Mouse (Mus musculus): ENCODE measurements around the gene Rbpj. TPM values are rescaled to one million over a fixed set of nuclear protein-coding genes. Genes with fewer than 3 reads are reported as not detected.

The Rbpj gene
- polyA plus RNA-seq, 1 experiment from 2014 or later = 38.8 TPM

DNA sequence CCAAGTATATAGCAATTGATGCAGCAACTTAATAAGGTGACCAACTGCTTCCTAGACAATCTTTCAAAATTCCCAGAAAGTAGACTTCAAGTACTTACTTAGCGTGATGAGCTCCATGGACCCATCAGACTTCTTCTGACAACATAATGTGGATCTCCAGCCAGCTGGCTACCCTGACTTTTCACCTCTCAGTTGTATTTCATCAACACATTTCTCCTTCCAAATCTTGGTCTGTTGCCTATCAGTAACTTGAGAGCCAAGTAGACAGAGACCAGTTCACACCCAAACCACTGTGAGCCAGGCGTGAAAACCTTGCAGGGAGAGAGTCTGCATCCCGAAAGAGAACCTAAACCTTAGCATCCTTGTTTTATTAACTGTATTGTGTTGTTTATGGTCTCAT, 26.3 kb upstream of the Rbpj start:
- no peak for DNase-seq (ENCODE audit: low spot score)
- WGBS = 93% methylated on average over 3 of the region's 3 CpGs
- H3K36me3 ChIP-seq (replicated peaks; ENCODE audit: control insufficient read depth, insufficient read depth) = no peaks in the 10 kb centered on the region
- H3K27ac ChIP-seq = no peak overlapping the region
- H3K4me1 ChIP-seq (replicated peaks; ENCODE audit: control insufficient read depth, insufficient read depth, low read length) = no peaks in the 10 kb centered on the region
- H3K9me3 ChIP-seq (ENCODE audit: control insufficient read depth, low read length) = no peaks in the 10 kb centered on the region
- H3K4me2 ChIP-seq (replicated peaks) = no peak overlapping the region
- no peaks in the 10 kb centered on the region for H3K27me3 ChIP-seq (ENCODE audit: control insufficient read depth, insufficient read depth, low read length)
- no peak overlapping the region for H3K4me3 ChIP-seq (replicated peaks; ENCODE audit: low read length)
- H3K9ac ChIP-seq = no peak overlapping the region
- no peak for ATAC-seq (ENCODE audit: low FRiP score)

DNA sequence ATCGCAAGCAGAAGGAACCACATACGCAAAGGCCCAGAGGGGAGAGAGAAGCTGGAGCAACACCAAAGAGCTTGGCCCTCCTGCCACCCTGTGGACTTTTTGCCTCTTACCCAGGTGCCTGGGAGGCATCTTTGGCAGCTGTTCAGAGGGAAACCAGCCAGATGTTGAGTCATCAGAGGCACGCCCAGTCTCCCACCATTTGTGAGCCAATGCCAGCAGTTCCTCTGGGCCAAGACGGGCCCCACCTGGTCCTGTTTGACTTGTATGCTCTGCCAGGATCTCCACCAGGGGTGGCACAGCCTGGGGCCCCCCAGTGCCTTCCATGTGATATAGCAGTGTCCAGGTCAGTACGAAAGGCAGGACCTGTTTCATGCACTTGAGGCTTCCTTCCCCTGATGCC, 21.9 kb upstream of the Rbpj start:
- no peak overlapping the region for H3K4me2 ChIP-seq (replicated peaks)
- no peaks in the 10 kb centered on the region for H3K36me3 ChIP-seq (replicated peaks; ENCODE audit: control insufficient read depth, insufficient read depth)
- H3K9ac ChIP-seq = no peak overlapping the region
- H3K27ac ChIP-seq = no peak overlapping the region
- no peaks in the 10 kb centered on the region for H3K4me1 ChIP-seq (replicated peaks; ENCODE audit: control insufficient read depth, insufficient read depth, low read length)
- no peak overlapping the region for H3K4me3 ChIP-seq (replicated peaks; ENCODE audit: low read length)
- DNase-seq (ENCODE audit: low spot score) (no peak), ATAC-seq (ENCODE audit: low FRiP score) (no peak)
- no peaks in the 10 kb centered on the region for H3K27me3 ChIP-seq (ENCODE audit: control insufficient read depth, insufficient read depth, low read length)
- 90% methylated on average over 5 of the region's 5 CpGs for WGBS
- no peaks in the 10 kb centered on the region for H3K9me3 ChIP-seq (ENCODE audit: control insufficient read depth, low read length)

DNA sequence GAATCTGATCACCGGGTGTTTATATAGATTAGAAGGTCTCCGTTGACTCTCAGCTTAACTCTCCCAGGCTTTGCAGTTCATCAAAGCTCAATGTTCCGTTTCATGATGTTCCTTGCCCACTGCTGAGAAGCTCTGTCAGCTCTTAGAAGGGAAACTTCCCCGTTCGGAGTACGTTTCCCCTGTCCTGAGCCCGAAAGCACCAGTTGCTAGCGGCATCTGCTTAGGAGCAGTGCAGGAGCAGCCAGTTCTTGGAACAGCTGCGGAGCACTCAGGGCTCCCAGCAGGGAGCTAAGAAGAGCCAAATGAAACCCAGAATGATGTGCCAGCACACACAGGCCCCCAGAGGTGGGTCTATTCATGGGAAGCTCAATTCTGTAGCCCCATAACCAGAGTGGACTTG, 15.0 kb upstream of the Rbpj start:
- H3K9me3 ChIP-seq (ENCODE audit: control insufficient read depth, low read length) = no peaks in the 10 kb centered on the region
- H3K36me3 ChIP-seq (replicated peaks; ENCODE audit: control insufficient read depth, insufficient read depth) = no peaks in the 10 kb centered on the region
- H3K4me3 ChIP-seq (replicated peaks; ENCODE audit: low read length) = no peak overlapping the region
- H3K4me2 ChIP-seq (replicated peaks) = no peak overlapping the region
- H3K27me3 ChIP-seq (ENCODE audit: control insufficient read depth, insufficient read depth, low read length) = no peaks in the 10 kb centered on the region
- ATAC-seq (ENCODE audit: low FRiP score) = no peak
- H3K4me1 ChIP-seq (replicated peaks; ENCODE audit: control insufficient read depth, insufficient read depth, low read length) = no peaks in the 10 kb centered on the region
- no peak overlapping the region for H3K27ac ChIP-seq
- H3K9ac ChIP-seq = no peak overlapping the region
- DNase-seq (ENCODE audit: low spot score) = no peak
- 66% methylated on average over 9 of the region's 9 CpGs for WGBS

DNA sequence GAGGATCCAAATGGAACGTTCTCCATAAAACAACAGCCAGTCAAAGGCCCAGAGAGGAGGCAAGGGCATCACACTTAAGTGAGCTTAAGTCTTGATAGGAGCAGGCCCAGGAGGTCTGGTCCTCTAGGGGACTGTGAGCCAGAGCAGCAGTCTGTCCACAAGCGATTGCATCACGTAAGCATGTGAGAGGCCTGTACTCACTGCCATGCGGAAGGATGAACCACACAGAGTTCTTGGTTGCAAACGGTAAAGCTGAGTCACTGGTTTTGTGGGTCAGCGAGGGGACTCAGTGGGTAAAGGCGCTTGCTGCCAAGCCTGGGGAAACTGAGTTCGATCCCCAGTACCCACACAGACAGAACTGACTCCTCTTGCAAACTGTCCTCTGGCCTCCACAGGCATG, 14.1 kb upstream of the Rbpj start:
- Histone ChIP-seq H3K9ac (no peak overlapping the region), H3K36me3 (replicated peaks; ENCODE audit: control insufficient read depth, insufficient read depth) (no peaks in the 10 kb centered on the region), H3K27me3 (ENCODE audit: control insufficient read depth, insufficient read depth, low read length) (no peaks in the 10 kb centered on the region), H3K27ac (no peak overlapping the region), H3K4me1 (replicated peaks; ENCODE audit: control insufficient read depth, insufficient read depth, low read length) (no peaks in the 10 kb centered on the region), H3K9me3 (ENCODE audit: control insufficient read depth, low read length) (no peaks in the 10 kb centered on the region), H3K4me3 (replicated peaks; ENCODE audit: low read length) (no peak overlapping the region), H3K4me2 (replicated peaks) (no peak overlapping the region)
- ATAC-seq (ENCODE audit: low FRiP score) = no peak
- WGBS = 95% methylated on average over 8 of the region's 8 CpGs
- no peak for DNase-seq (ENCODE audit: low spot score)

DNA sequence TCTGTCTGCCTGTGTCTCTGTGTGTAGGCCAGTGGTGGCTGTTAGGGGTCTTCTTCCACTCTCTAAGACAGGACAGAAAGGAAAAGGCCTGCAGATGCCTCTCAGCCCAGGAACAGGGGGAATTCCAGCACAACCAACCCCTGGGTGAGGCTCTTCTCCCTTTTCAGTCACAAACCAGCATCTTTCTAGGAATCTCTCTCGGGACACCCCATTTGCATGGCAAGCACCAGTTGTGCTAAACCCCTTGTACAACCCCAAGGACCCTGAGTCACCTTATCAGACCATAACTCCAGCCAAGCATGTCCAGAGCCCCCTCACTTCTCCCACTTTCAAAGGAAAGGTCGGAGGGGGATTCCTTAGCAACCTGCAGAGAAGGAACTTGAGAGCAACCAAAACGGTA, 13.0 kb upstream of the Rbpj start:
- Histone ChIP-seq H3K4me1 (replicated peaks; ENCODE audit: control insufficient read depth, insufficient read depth, low read length) (no peaks in the 10 kb centered on the region), H3K4me2 (replicated peaks) (no peak overlapping the region), H3K9me3 (ENCODE audit: control insufficient read depth, low read length) (no peaks in the 10 kb centered on the region), H3K27ac (no peak overlapping the region), H3K9ac (no peak overlapping the region), H3K4me3 (replicated peaks; ENCODE audit: low read length) (no peak overlapping the region), H3K36me3 (replicated peaks; ENCODE audit: control insufficient read depth, insufficient read depth) (no peaks in the 10 kb centered on the region), H3K27me3 (ENCODE audit: control insufficient read depth, insufficient read depth, low read length) (no peaks in the 10 kb centered on the region)
- 63% methylated on average over 3 of the region's 3 CpGs for WGBS
- no peak for ATAC-seq (ENCODE audit: low FRiP score)
- no peak for DNase-seq (ENCODE audit: low spot score)

DNA sequence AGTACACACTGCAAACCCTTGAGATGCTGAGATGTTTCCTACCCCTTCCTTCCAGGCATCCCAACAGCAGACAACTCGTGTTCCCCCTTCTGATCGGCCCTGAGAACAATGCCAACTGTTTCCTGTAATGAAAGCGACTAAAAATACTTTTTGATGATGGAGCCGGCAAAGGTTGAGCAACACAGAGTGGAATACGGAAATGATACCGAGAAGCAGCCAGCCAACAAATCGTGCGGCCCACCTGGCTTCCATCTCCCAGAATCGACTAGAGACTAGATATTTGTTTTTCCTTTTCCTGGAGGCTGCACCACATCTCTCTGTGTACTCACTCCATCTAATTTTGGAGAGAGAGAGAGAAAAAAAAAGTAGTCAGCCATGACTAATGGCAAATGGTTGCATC, 11.2 kb upstream of the Rbpj start:
- H3K4me3 ChIP-seq (replicated peaks; ENCODE audit: low read length) = no peak overlapping the region
- H3K27me3 ChIP-seq (ENCODE audit: control insufficient read depth, insufficient read depth, low read length) = no peaks in the 10 kb centered on the region
- no peaks in the 10 kb centered on the region for H3K4me1 ChIP-seq (replicated peaks; ENCODE audit: control insufficient read depth, insufficient read depth, low read length)
- WGBS = 87% methylated on average over 9 of the region's 9 CpGs
- H3K9ac ChIP-seq = no peak overlapping the region
- DNase-seq (ENCODE audit: low spot score) (no peak), ATAC-seq (ENCODE audit: low FRiP score) (no peak)
- H3K27ac ChIP-seq = no peak overlapping the region
- H3K36me3 ChIP-seq (replicated peaks; ENCODE audit: control insufficient read depth, insufficient read depth) = no peaks in the 10 kb centered on the region
- no peak overlapping the region for H3K4me2 ChIP-seq (replicated peaks)
- no peaks in the 10 kb centered on the region for H3K9me3 ChIP-seq (ENCODE audit: control insufficient read depth, low read length)

DNA sequence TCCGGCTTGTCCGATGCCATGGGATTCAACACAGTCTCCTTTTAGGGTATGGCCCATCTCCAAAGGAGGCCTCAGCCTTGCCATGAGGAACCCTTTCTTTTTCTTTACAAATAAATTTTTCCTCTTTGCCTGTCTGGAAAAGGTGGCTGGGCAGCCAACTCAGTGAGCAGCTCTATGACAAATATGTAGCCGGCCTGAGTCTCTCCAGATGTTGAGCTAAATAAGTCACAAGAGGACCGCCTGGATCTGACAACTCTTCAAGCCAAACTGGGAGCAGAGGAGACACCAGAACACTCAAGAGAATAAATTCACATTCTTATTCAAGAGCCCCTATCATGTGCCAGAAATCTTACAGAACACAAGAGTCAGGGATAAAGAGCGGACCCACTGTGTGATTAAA, 10.5 kb upstream of the Rbpj start:
- H3K9me3 ChIP-seq (ENCODE audit: control insufficient read depth, low read length) = no peaks in the 10 kb centered on the region
- no peaks in the 10 kb centered on the region for H3K4me1 ChIP-seq (replicated peaks; ENCODE audit: control insufficient read depth, insufficient read depth, low read length)
- 95% methylated on average over 5 of the region's 5 CpGs for WGBS
- H3K36me3 ChIP-seq (replicated peaks; ENCODE audit: control insufficient read depth, insufficient read depth) = no peaks in the 10 kb centered on the region
- no peak overlapping the region for H3K27ac ChIP-seq
- no peak for DNase-seq (ENCODE audit: low spot score)
- no peak overlapping the region for H3K9ac ChIP-seq
- ATAC-seq (ENCODE audit: low FRiP score) = no peak
- no peaks in the 10 kb centered on the region for H3K27me3 ChIP-seq (ENCODE audit: control insufficient read depth, insufficient read depth, low read length)
- no peak overlapping the region for H3K4me3 ChIP-seq (replicated peaks; ENCODE audit: low read length)
- H3K4me2 ChIP-seq (replicated peaks) = no peak overlapping the region

DNA sequence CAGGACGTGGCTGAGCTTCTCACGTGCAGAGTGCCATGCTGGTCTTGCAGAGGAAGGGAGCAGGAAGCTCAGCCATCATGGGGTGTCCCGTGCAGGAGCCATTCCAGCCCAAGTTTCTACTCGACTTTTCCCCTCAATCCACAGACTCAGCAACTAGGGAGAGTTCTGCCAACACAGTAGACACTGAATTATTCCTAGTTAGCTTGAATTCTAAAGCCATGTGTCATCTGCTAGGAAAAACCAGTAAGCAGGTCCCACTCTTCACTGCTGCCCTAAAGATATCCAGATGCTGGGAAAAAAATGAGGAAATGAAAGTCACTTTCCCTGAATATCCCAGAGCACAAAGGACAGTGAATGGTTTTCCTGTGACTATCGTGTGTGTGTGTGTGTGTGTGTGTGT, 5.8 kb upstream of the Rbpj start:
- Histone ChIP-seq H3K4me3 (replicated peaks; ENCODE audit: low read length) (no peak overlapping the region), H3K4me1 (replicated peaks; ENCODE audit: control insufficient read depth, insufficient read depth, low read length) (no peaks in the 10 kb centered on the region), H3K27me3 (ENCODE audit: control insufficient read depth, insufficient read depth, low read length) (no peaks in the 10 kb centered on the region), H3K36me3 (replicated peaks; ENCODE audit: control insufficient read depth, insufficient read depth) (no peaks in the 10 kb centered on the region), H3K4me2 (replicated peaks) (no peak overlapping the region), H3K9me3 (ENCODE audit: control insufficient read depth, low read length) (no peaks in the 10 kb centered on the region), H3K9ac (no peak overlapping the region), H3K27ac (no peak overlapping the region)
- ATAC-seq (ENCODE audit: low FRiP score) (no peak), DNase-seq (ENCODE audit: low spot score) (no peak)
- WGBS = 88% methylated on average over 5 of the region's 5 CpGs

DNA sequence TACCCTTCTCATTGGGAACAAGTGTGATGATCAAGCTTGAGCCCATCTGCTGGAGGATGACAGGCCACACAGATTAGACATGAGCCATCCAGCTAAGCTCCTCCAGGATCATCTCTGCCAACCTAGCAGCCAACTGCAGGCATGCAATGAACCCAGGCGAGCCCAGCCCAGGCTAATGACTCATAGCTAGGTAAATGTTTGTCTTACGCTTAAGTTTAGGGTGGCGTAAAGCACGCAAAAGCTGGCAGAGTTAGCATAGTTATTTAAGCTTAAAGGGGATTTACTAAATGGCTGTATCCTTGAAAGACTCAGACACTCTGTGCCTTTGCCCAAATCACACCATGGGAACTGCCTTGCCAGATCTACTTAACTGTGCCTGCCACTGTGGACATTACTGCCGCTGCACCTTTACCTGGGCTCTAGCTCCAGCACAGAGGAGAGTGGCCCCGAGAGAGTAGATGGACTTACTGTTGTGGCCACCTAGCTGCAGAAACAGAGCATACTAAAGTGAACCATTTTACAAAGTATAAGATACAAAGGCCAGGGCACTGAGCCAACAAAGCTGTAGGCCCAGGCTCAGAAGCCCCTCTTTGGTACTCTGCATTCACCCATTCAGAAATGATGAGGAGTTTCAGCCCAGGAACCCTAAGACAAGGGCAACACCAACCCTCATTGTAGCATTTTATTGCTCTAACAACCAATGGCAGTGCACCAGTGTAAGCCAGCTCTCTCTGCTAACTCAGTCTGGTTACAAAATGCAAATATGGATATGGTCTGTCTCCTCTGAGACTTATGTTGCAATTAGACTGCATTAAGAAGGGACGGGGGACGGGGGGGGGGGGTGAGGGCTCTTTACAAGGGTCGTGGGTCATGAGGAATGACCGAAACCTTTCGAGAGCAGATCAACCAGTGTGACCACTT, 2.6 kb upstream of the Rbpj start:
- DNase-seq (ENCODE audit: low spot score) (no peak), ATAC-seq (ENCODE audit: low FRiP score) (no peak)
- Histone ChIP-seq H3K27ac (no peak overlapping the region), H3K9me3 (ENCODE audit: control insufficient read depth, low read length) (no peaks in the 10 kb centered on the region), H3K4me1 (replicated peaks; ENCODE audit: control insufficient read depth, insufficient read depth, low read length) (no peaks in the 10 kb centered on the region), H3K4me2 (replicated peaks) (no peak overlapping the region), H3K4me3 (replicated peaks; ENCODE audit: low read length) (no peak overlapping the region), H3K9ac (no peak overlapping the region), H3K36me3 (replicated peaks; ENCODE audit: control insufficient read depth, insufficient read depth) (no peaks in the 10 kb centered on the region), H3K27me3 (ENCODE audit: control insufficient read depth, insufficient read depth, low read length) (no peaks in the 10 kb centered on the region)
- WGBS = 84% methylated on average over 11 of the region's 11 CpGs
